Mouse (Mus musculus): ENCODE measurements around the gene Ntn1. TPM values are rescaled to one million over a fixed set of nuclear protein-coding genes. Genes with fewer than 3 reads are reported as not detected.

The Ntn1 gene
- polyA plus RNA-seq, 1 experiment from 2014 or later: 25.7 TPM

DNA sequence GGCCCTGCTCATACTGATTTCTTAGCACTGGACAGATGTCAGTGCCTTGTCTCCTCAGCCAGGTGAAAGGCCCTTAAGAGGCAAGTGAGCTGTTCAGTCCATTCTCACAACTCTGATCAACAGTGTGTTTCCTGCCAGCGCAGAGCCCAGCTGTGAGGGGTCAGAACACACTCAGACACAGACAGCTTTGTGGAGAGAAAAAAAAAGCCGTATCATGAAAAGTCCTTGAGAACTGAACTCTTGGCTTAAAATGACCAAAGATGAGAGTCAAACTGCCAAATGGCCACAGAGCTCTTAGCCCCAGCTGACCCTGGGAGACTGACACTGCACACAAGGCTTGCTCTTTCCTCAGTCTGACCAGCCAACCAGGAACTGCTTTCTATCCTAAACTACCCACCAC, 192.6 kb downstream of the Ntn1 start:
- Histone ChIP-seq H3K9ac (replicated peaks) (no peak overlapping the region), H3K36me3 (no peaks in the 10 kb centered on the region), H3K4me2 (no peak overlapping the region), H3K27me3 (replicated peaks) (no peaks in the 10 kb centered on the region), H3K27ac (replicated peaks) (0 out of 2 replicates have a peak overlapping the region, but pooled peaks have one; percentile 13), H3K4me3 (replicated peaks) (no peak overlapping the region), H3K9me3 (replicated peaks) (no peaks in the 10 kb centered on the region), H3K4me1 (peaks cover 20% of the 10 kb centered on the region; the same call in 1 of the 2 replicates)
- WGBS: 90% methylated on average over 2 of the region's 2 CpGs
- ATAC-seq (ENCODE audit: low FRiP score): no peak

DNA sequence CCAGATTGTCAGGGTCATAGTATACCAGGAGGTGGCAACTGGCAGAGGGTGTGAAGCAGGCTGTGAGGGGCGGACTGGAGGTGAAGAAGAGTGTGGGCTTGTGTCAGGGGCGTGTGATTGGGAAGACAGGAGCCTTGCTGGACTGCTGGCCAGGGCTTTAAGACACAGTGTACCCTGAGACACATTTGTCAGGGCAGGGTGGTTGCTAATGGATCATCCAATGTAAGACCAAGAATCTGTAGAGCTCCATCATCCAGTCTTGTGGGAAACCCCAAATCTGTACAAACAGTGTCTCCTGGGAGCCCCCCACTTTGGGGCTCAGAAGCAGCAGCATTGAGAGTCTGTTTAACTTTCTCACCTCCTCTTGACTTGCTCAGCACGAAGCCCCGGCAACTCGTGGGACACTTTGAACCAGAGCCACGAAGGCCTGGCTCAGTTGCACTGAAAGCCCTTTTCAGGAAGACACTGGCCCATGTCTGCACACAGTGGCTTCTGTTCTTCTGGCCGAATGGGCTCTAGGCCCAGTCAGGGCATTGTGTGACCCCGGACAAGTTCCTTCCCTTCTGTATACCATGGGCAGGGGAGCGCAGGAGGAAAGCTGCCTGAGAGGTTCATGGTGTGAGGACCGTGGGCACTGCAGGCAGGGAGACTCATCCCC, 194.9 kb downstream of the Ntn1 start:
- H3K9me3 ChIP-seq (replicated peaks): no peaks in the 10 kb centered on the region
- WGBS: 77% methylated on average over 10 of the region's 10 CpGs
- no peaks in the 10 kb centered on the region for H3K27me3 ChIP-seq (replicated peaks)
- no peak overlapping the region for H3K9ac ChIP-seq (replicated peaks)
- peak overlapping the region; percentile 41 for H3K27ac ChIP-seq (replicated peaks)
- no peak overlapping the region for H3K4me3 ChIP-seq (replicated peaks)
- peaks cover 26% of the 10 kb centered on the region for H3K4me1 ChIP-seq
- no peaks in the 10 kb centered on the region for H3K36me3 ChIP-seq
- ATAC-seq (ENCODE audit: low FRiP score): peak; percentile 62
- H3K4me2 ChIP-seq: no peak overlapping the region

DNA sequence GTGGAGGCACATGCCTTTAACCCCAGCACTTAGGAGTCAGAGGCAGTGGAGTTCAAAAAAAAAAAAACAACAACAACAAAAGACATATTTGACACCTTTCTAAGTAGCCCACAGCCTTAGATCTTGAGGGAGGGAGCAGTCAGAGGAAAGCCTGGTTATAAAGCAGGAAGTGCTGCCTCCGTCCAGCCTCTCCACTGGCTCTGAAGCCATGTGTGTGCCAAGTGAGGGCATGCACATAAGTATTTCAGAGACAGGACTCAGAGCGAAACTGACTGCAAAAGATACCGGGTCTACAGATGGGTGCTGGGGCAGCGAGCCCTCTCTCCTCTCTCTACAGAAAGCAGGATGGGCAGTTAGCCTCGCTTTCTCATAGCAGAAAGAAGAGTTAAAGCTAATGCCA, 196.2 kb downstream of the Ntn1 start:
- Histone ChIP-seq H3K9ac (replicated peaks) (no peak overlapping the region), H3K4me1 (peaks cover 30% of the 10 kb centered on the region), H3K4me2 (no peak overlapping the region), H3K36me3 (no peaks in the 10 kb centered on the region), H3K27me3 (replicated peaks) (no peaks in the 10 kb centered on the region), H3K4me3 (replicated peaks) (no peak overlapping the region), H3K9me3 (replicated peaks) (no peaks in the 10 kb centered on the region), H3K27ac (replicated peaks) (0 out of 2 replicates have a peak overlapping the region, but pooled peaks have one; percentile 23)
- no peak for ATAC-seq (ENCODE audit: low FRiP score)
- WGBS: 84% methylated on average over 5 of the region's 5 CpGs

DNA sequence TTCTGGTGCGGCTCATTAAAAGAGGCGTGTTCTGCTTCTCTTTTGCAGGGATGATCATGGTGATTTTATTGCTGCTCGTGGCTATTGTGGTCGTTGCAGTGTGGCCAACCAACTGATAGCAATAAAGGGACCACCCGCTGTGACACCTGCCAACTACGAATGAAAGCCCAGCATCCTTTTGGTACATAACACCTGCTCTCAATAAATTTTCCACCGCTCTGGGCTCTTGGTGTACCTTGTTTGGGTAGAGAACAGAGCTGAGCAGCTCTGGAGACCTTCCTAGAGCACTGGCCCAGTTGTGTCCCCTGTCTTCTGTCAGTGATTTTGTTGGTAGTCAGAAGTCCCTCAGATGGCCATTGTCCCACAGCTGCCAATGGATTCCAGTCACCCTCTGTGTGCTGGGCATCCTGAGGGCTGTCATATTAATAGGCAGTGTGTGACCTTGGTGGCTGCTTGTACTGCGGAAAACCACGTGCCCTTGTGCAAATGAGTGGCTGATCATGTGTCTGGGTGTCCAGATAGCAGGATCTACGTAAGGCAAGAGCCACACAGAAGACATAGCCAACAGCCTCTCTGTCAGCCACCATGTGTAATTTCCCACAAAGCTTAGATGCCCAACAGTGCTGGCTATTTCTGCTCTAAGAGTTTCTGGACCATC, 196.8 kb downstream of the Ntn1 start:
- no peak for ATAC-seq (ENCODE audit: low FRiP score)
- WGBS: 26% methylated on average over 10 of the region's 10 CpGs

DNA sequence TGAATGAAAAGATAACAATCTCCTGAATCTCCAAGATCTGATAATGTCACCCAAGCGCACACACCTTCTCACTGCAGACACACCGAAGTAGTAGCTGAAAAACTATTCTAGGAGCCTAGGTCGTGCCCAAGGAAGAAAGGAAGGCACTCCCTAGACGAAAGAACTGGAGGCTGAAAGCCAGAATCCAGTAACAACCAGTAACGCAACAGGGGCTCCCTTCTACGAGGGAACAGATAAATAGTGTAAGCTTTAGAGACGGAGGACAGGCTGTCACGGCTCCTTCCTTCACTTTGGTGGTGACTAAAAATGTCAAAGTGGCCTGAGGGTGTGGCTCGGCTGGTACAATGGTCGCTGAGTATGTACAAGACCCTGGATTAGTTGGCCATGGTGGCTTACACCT, 198.1 kb downstream of the Ntn1 start:
- H3K4me1 ChIP-seq: peaks cover 23% of the 10 kb centered on the region
- WGBS: 56% methylated on average over 10 of the region's 10 CpGs
- H3K27ac ChIP-seq (replicated peaks): no peak overlapping the region
- H3K9ac ChIP-seq (replicated peaks): no peak overlapping the region
- H3K36me3 ChIP-seq: no peaks in the 10 kb centered on the region
- ATAC-seq (ENCODE audit: low FRiP score): no peak
- H3K4me3 ChIP-seq (replicated peaks): no peak overlapping the region
- no peaks in the 10 kb centered on the region for H3K9me3 ChIP-seq (replicated peaks)
- H3K27me3 ChIP-seq (replicated peaks): no peaks in the 10 kb centered on the region
- H3K4me2 ChIP-seq: no peak overlapping the region

More for the DNA sequence above, 196.8 kb downstream of the Ntn1 start:
- Histone ChIP-seq H3K4me3 (replicated peaks) (no peak overlapping the region), H3K4me2 (no peak overlapping the region), H3K27ac (replicated peaks) (0 out of 2 replicates have a peak overlapping the region, but pooled peaks have one; percentile 23), H3K36me3 (no peaks in the 10 kb centered on the region), H3K9me3 (replicated peaks) (no peaks in the 10 kb centered on the region), H3K9ac (replicated peaks) (no peak overlapping the region), H3K27me3 (replicated peaks) (no peaks in the 10 kb centered on the region), H3K4me1 (peaks cover 30% of the 10 kb centered on the region)

DNA sequence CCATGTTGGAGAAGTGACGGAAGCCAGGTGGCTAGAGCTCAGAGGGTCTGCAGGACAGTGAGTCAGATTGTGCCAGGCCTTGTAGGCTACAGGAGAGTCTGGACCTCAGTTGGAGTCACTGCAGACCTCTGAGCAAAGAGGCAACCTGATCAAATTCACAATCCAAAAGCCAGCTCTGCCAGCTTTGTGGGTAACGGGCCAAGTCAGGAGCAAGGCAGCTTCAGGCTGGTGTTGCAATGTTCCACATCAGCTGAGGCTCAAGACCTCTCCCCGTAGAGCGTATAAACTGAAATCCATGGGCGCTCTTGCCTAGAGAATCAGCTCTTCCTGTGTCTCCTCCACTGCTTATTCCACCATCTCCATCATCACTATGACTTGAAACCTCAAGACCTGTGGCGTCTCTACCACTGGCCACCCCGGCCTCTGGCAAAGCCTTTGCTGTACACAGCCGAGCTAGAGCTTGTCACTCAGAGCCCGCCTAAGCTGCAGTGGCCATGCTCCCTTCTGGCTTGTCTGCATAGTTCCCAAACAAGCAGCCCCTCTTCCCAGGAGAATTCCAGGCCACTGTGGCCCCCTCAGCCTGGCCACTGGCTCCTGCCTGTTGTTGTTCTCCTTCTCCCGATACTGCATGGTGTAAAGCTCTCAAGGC, 198.7 kb downstream of the Ntn1 start:
- Histone ChIP-seq H3K9me3 (replicated peaks) (no peaks in the 10 kb centered on the region), H3K4me2 (no peak overlapping the region), H3K9ac (replicated peaks) (no peak overlapping the region), H3K27ac (replicated peaks) (no peak overlapping the region; the same call in 1 of the 2 replicates), H3K36me3 (no peaks in the 10 kb centered on the region), H3K4me3 (replicated peaks) (no peak overlapping the region), H3K27me3 (replicated peaks) (no peaks in the 10 kb centered on the region), H3K4me1 (peaks cover 23% of the 10 kb centered on the region)
- WGBS: 83% methylated on average over 10 of the region's 10 CpGs
- no peak for ATAC-seq (ENCODE audit: low FRiP score)

DNA sequence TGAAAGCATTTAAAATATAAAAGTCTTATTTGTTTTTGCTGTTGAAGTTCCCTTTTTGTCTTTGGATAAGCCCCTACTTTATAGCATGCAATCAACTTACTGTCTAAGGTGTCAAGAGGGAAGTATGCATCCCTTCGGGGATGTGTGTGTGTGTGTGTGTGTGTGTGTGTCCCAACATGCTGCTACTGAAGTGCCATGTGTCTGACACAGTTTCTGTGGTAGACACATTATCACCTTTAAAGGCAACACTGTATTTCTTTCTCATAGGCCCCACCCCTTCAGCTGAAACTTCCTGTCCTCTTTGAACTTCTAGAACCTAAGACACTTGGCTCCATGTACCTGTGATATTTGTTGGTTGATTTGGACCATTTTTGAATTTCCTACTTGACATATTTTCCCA, 199.6 kb downstream of the Ntn1 start:
- Histone ChIP-seq H3K4me2 (no peak overlapping the region), H3K27ac (replicated peaks) (no peak overlapping the region), H3K9ac (replicated peaks) (no peak overlapping the region), H3K4me3 (replicated peaks) (no peak overlapping the region), H3K27me3 (replicated peaks) (no peaks in the 10 kb centered on the region), H3K36me3 (no peaks in the 10 kb centered on the region), H3K4me1 (peaks cover 25% of the 10 kb centered on the region), H3K9me3 (replicated peaks) (no peaks in the 10 kb centered on the region)
- 88% methylated on average over 1 of the region's 1 CpGs for WGBS
- ATAC-seq (ENCODE audit: low FRiP score): no peak

DNA sequence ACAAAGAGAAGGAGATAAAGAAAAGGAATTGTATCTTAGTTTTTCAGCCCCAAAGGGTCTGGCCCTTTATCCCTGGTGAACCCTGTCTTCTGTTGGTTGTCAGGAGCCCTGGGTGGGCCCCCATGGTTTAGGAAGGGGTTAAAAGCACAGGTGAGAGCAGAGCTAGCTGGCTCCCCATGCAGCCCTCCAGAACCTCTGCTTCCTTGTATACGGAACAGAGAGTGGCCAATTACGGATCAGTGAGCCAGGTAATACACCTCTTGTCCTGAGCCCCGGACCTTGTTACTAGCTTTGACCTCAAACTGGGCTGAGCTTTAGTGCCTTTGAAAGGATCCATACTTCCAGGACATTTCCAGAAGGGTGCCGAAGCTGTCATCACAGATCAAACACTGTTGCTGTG, 200.1 kb downstream of the Ntn1 start:
- Histone ChIP-seq H3K9ac (replicated peaks) (no peak overlapping the region), H3K27me3 (replicated peaks) (no peaks in the 10 kb centered on the region), H3K36me3 (no peaks in the 10 kb centered on the region), H3K9me3 (replicated peaks) (no peaks in the 10 kb centered on the region), H3K27ac (replicated peaks) (no peak overlapping the region), H3K4me3 (replicated peaks) (no peak overlapping the region), H3K4me2 (no peak overlapping the region), H3K4me1 (peaks cover 30% of the 10 kb centered on the region)
- no peak for ATAC-seq (ENCODE audit: low FRiP score)
- WGBS: 89% methylated on average over 4 of the region's 4 CpGs

DNA sequence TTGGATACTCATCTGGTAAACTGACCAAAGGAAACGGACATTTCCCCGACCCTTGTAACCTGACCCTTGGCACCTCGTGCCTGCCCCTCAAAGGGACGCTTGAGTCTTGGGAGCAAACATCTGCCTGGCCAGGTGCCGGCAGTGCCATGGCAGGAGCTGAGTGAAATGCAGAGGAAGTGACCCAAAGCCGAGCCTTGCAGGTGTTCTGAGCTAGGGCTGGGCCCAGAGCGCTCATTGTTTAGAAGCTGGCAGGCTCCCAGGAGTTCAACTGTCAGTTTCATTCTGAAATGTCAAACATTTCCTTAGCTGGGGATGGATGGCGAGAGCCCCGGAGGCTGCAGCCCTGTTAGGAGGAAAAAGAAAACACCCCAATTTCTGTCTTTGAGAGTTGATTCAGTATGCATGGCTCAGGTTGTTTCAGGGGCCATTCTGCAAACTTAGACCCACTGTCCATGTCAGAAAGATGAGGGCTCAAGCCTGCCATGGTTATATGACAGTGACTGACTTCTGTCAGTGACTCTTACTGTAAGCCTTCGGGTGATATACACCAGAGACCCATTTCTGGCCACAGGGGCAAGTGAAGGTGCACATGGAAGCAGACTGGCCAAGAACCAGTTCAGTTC, 200.7 kb downstream of the Ntn1 start:
- ATAC-seq (ENCODE audit: low FRiP score): no peak
- WGBS: 38% methylated on average over 10 of the region's 10 CpGs
- H3K27ac ChIP-seq (replicated peaks): no peak overlapping the region
- H3K9me3 ChIP-seq (replicated peaks): no peaks in the 10 kb centered on the region
- no peaks in the 10 kb centered on the region for H3K36me3 ChIP-seq
- H3K9ac ChIP-seq (replicated peaks): no peak overlapping the region
- H3K4me2 ChIP-seq: no peak overlapping the region
- H3K4me1 ChIP-seq: peaks cover 35% of the 10 kb centered on the region
- no peak overlapping the region for H3K4me3 ChIP-seq (replicated peaks)
- H3K27me3 ChIP-seq (replicated peaks): no peaks in the 10 kb centered on the region

DNA sequence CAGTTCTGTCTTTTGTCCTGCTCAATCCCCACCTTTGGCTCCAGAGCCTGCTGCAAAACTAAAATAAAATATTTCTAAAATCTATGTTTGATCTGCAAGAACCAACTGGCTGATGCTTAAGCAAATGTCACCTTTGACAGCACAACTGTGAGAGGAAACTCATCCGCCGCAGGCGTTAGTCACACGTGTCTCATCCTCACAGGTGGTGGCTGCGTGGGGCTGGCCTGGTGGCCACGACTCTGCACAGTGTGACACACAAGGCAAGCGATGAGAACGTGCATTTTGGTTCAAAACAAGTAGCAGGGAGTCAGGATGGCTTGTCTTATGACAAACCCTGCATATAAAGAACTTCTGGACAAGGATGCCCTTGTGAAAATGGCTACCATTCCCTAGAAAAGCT, 201.5 kb downstream of the Ntn1 start:
- no peak overlapping the region for H3K9ac ChIP-seq (replicated peaks)
- no peak for ATAC-seq (ENCODE audit: low FRiP score)

DNA sequence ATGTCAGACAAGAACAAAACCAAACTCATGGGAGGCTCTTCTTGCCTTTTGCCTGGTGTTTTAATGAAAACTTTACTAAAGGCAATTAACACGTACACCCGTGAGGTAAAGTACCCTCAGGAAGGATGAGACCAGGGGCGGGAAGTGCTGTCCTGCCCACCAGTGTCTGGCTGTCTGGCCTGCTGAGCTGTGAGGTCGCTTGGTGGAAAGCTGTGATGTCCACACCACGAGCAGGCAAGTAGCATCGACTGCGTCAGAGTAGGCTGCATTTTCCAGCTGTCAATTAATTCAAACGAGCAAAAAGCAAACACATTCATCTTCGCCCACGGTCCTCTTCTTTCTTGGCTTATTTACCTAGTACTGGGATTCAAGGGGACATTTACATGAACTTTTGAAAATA, 201.9 kb downstream of the Ntn1 start:
- Histone ChIP-seq H3K4me3 (replicated peaks) (no peak overlapping the region), H3K9ac (replicated peaks) (no peak overlapping the region), H3K9me3 (replicated peaks) (no peaks in the 10 kb centered on the region), H3K27me3 (replicated peaks) (no peaks in the 10 kb centered on the region), H3K4me2 (no peak overlapping the region), H3K27ac (replicated peaks) (no peak overlapping the region), H3K4me1 (peaks cover 32% of the 10 kb centered on the region), H3K36me3 (no peaks in the 10 kb centered on the region)
- WGBS: 72% methylated on average over 10 of the region's 10 CpGs
- no peak for ATAC-seq (ENCODE audit: low FRiP score)

More for the DNA sequence above, 201.5 kb downstream of the Ntn1 start:
- Histone ChIP-seq H3K36me3 (no peaks in the 10 kb centered on the region), H3K4me2 (no peak overlapping the region), H3K9me3 (replicated peaks) (no peaks in the 10 kb centered on the region), H3K4me3 (replicated peaks) (no peak overlapping the region), H3K27ac (replicated peaks) (no peak overlapping the region), H3K4me1 (peaks cover 36% of the 10 kb centered on the region), H3K27me3 (replicated peaks) (no peaks in the 10 kb centered on the region)
- WGBS: 72% methylated on average over 8 of the region's 8 CpGs

Measured in neural tube, embryonic 15.5 days (tissue).